Mouse (Mus musculus) ovary, postnatal 36 days (tissue): ENCODE results near the gene Rad9b.
"Not testable (repeated sequence)": the region's sequence is repeated elsewhere in the genome, so short reads cannot be mapped to it uniquely, and the experiment has no call there.

Experiments
- DNase-seq: peaks from one replicate; pipeline ENCODE4 v3.0.0; 2022; ENCODE audit warnings: low spot score, mixed read lengths

Rad9b gene

DNA sequence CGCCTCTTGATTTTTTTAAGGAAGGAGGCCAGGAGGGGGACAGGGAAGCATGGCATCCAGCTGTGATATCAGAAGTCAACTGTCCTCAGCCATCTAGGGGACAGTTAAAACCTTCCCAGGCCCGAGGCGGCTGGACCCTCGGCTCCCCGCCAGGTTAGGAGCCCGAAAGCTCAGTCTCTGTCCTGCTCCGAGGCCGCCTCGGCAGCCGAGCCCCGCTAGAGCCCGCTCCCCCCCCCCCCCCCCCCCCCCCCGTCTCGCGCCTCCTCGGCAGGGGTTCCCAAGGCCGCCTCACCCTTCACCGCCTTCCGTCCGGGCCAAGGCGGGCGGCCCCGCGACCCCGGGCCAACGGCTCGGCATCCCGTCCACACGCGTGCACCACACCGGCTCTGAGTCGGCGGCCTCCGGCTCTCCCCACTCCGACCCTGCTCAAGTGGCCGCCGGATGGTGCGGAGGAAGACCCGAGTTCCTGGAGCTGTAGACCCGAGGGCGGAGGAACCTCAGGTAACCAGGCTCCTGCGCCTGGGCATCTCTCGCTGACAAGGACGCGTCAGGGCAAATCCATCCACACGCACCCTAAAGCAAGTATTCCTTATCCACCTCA lies 17.7 kb upstream of the Rad9b start, which contains the start of gene Gpn3:
Gene Gpn3, plus strand, starts transcription at position 286 of the 601 bp plus-strand sequence.
- DNase-seq, result no peak

GRCm38 (mm10) chr5:122354492-122355067 lies 547 bp upstream of the Rad9b start:
- DNase-seq, result no peak

- DNase-seq, result no peak
Observed at GRCm38 (mm10) chr5:122345777-122346176, 8.3 kb downstream of the Rad9b start.

GRCm38 (mm10) chr5:122344260-122344659 lies 9.8 kb downstream of the Rad9b start:
- peak; percentile 73 for DNase-seq

GRCm38 (mm10) chr5:122343768-122344167 lies 10.3 kb downstream of the Rad9b start:
- DNase-seq, result no peak

GRCm38 (mm10) chr5:122342874-122343273 lies 11.2 kb downstream of the Rad9b start:
- DNase-seq, result no peak

DNA sequence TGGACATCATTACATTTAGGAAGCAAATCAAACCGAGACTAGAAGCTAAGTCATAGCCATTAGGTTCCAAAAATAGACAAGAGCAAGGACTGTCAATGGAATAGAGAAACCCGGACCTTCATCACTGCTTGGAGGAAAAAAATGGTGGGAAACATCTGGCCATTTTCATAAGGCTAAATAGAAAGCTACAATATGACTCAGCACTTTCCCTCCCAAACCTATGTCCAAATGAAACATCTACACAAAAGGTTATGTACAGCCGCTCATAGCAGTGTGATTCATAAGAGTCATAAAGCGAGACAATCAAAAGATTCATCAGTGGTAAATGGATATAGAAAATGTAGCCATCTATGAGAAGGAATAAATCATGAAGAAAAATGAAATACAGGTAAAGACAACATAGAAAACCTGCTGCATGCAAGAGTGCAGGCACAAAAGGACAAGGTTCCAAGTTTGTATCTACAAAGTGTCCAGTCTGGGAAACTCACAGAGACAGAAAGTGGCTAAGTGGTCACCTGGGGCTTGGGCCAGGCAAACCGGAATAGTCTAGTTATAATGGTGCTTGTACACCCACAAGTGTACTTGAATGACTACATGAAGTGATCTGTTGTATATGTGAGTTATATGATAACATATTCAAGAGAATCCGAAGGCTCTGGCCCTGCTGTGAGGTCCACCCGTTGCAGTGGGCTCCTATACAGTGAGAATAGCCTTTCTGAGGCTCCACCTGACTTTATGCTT lies 17.3 kb downstream of the Rad9b start:
- DNase-seq, result no peak

GRCm38 (mm10) chr5:122334682-122335081 lies 19.4 kb downstream of the Rad9b start:
- no peak for DNase-seq

GRCm38 (mm10) chr5:122330269-122330668 lies 23.8 kb downstream of the Rad9b start:
- no peak for DNase-seq

GRCm38 (mm10) chr5:122327283-122327682 lies 26.8 kb downstream of the Rad9b start:
- DNase-seq, result no peak

DNA sequence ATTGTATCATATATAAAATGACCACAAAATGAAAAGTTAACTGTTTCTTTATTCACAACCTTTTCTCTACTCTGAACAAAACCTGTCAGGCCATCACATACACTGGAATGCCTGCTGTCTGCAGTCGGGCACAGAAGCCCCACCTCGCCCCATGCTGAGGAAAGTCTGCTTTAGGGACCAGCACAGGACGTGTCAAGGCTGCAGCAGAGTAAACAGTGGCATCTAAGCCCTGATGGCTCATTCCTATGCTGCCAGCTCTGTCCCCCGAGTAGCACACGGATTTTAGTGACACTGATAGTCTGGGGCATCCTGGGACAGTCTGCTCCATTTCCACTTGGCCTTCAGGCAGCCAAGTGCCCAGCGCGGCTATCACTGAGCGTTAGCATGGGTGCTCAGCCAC lies 28.6 kb downstream of the Rad9b start:
- no peak for DNase-seq

- no peak for DNase-seq
Observed at GRCm38 (mm10) chr5:122324608-122325431, 29.2 kb downstream of the Rad9b start.

GRCm38 (mm10) chr5:122323523-122323922 lies 30.5 kb downstream of the Rad9b start:
- no peak for DNase-seq

DNA sequence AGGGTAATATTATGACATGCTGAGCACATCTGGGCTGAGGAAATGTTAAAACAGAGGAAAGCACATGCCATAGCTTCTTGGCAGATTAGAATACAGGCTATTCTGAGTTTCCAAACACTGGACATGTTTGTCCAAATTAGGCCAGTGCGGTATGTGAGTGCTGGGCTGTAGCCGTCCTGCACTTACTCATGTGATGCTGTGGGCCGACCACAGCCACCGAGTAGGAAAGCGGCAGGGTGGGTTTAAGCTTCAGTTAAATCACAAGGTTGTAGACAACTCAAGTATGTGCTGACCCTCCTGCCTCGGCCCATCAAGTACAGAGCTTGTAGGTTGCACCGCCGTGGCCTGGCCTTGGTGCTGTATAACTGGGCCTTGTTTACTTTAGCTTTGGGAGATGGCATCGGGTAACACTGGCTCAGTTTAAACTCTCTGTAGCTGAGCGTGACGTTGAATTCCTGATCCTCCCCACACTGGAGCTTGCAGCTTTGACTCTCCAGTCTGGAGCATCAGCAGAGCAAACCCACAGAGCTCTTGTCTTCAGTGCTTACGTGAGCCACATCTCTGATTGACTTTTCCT lies 33.7 kb downstream of the Rad9b start:
- DNase-seq, result no peak

DNA sequence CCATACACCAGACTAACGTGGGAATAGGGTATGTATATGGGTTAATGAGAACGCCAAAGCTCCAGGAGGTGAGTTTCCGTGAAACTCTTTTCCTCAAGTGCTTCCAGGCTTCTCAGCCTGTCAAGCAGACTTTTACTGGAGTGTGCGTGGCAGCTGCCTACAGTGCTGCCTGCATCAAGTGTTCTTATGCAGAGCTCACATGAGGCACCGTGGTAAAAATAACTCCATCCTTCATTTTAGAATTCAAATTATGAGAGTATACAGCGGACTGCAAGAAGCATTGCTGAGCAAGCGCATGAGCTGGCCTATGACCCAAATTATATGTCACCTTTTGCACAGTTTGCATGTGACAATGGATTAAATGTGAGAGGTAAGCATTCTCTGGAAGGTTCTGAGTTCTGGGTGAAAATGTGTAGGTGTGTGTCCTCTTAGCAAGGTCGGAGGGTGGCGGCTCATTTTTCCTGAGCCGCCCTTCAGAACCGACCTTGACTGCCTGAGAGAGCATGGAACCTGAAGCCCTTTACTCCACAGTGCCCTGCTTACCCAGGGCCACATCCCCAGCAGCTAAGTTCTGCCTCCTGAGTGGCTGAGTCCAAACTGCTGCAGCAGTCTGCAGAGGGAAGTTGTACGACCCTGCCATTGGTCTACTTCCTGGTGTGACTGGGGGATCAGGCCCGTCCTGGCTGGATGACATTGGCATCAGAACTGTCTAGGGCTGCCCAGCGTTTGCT lies 34.4 kb downstream of the Rad9b start:
- no peak for DNase-seq

GRCm38 (mm10) chr5:122318976-122319375 lies 35.1 kb downstream of the Rad9b start:
- DNase-seq, result not testable (repeated sequence)

- DNase-seq, result no peak
Observed at GRCm38 (mm10) chr5:122318100-122318499, 35.9 kb downstream of the Rad9b start.

- no peak for DNase-seq
Observed at GRCm38 (mm10) chr5:122317329-122318045, 36.5 kb downstream of the Rad9b start.

DNA sequence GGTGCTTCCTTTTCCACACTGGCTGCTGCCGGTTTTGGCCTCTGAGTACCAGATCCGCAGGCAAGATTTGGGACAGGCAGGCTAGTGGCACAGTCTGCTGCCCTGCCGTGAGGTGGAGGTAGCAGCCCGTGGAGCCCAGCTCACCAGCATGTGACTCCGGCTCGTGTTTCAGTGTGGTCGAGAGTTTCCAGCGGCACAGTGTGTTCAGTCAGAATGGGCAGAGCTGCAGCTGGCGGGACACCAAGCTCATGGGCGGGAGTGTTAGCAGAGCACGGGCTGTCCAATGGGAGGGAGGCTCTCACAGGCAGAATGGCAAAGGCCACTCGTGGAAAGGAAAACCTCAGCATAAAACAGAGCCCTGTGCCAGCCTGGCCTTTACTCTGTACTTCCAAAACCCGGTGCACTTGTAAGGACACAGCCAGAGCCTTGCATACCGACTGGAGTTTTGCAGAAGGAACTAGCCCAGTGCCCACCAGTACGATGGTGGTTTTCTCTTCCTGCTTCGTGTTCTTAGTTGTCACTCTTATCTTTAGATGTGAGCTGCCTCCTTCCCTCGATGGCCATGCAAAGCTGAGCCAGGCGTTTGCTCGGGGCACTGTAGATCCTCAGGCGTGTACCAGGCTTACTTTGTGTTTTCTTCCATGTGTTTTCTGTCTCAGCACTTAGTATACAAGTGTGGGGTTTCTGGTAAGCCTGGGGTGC lies 38.9 kb downstream of the Rad9b start:
- peak; percentile 83 for DNase-seq
